Mouse (Mus musculus) midbrain, embryonic 14.5 days (tissue): ENCODE results near the gene Mroh2a. TPM values are rescaled to one million over a fixed set of nuclear protein-coding genes. Genes with fewer than 3 reads are reported as not detected.

Source experiments
- ATAC-seq: fragments of 200-750 bp; cut with Nextera tagmentation; 2 replicates; pipeline ENCODE4 v1.8.0; 2017; ENCODE audit warnings: moderate number of reproducible peaks, moderate library complexity; ENCODE audit not compliant: low FRiP score, low TSS enrichment
- DNase-seq: peaks from one replicate; pipeline ENCODE4 v3.0.0-alpha.2; 2015
- H3K27ac ChIP-seq: fragments of 300-500 bp; sonication (generic); replicated peaks from 2 replicates; pipeline ENCODE4 v1.5.1; 2014; ENCODE audit warnings: mild to moderate bottlenecking, low read depth, low read length, moderate library complexity
- H3K27me3 ChIP-seq: fragments of 300-500 bp; sonication (generic); 2 replicates; pipeline ENCODE4 v1.6.1; 2014; ENCODE audit warnings: low read length, control low read depth, mixed read lengths; ENCODE audit not compliant: control insufficient read depth, insufficient read depth
- H3K36me3 ChIP-seq: fragments of 300-500 bp; sonication (generic); 2 replicates; pipeline ENCODE4 v1.6.1; 2014; ENCODE audit warnings: low read length, control low read depth; ENCODE audit not compliant: control insufficient read depth, insufficient read depth
- H3K4me1 ChIP-seq: fragments of 300-500 bp; sonication (generic); 2 replicates; pipeline ENCODE4 v1.6.1; 2014; ENCODE audit warnings: mild to moderate bottlenecking, antibody characterized with exemption, low read length, control low read depth; ENCODE audit not compliant: control insufficient read depth, insufficient read depth
- H3K4me2 ChIP-seq: fragments of 300-500 bp; sonication (generic); 2 replicates; pipeline ENCODE4 v1.6.1; 2014; ENCODE audit warnings: mild to moderate bottlenecking, low read length, moderate library complexity
- H3K4me3 ChIP-seq: fragments of 300-500 bp; sonication (generic); replicated peaks from 2 replicates; pipeline ENCODE4 v1.5.1; 2014; ENCODE audit warnings: low read depth, low read length
- H3K9ac ChIP-seq: fragments of 300-500 bp; sonication (generic); replicated peaks from 2 replicates; pipeline ENCODE4 v1.6.1; 2014; ENCODE audit warnings: mild to moderate bottlenecking, low read length, moderate library complexity
- H3K9me3 ChIP-seq: fragments of 300-500 bp; sonication (generic); 2 replicates; pipeline ENCODE4 v1.6.1; 2016; ENCODE audit warnings: low read length, control low read depth, mixed read lengths; ENCODE audit not compliant: control insufficient read depth
- WGBS: fragments of 180-500 bp; shearing (Covaris S2); extraction: QIAGEN DNeasy Blood & Tissue Kit; methylation state at CpG from one replicate; pipeline ENCODE4 v1.1.7; 2014; 5-methylcytosine and 5-hydroxymethylcytosine counted together
- polyA plus RNA-seq: library from polyadenylated mRNA; unstranded; fragments of >200 nt; fragmentation: Nextera tagmentation; extraction: Ambion mirVana; gene quantifications from 2 replicates; pipeline ENCODE4 v1.2.1, GENCODE M21; 2014

Mroh2a gene
- polyA plus RNA-seq, 1 experiment from 2014 or later: 1.8 TPM

DNA sequence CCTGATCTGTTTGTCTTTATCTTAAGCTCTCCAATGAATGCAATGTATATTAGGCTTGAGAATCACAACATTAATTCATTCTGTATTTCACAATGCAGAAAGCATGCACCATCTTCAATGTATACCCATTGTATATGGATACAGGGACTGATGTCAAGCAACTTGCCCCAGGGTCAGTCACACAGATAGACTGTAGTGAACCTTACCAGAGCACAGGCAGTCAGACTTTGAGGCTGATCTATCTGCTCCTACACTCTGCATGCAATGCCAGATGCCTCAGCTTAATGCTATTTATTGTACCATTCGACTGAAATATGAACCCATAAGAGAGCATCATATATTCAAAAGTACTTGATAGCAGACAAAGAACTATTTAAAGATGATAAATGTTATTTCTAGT lies 63.7 kb downstream of the Mroh2a start:
- Histone ChIP-seq H3K27ac (no peak overlapping the region), H3K4me1 (no peaks in the 10 kb centered on the region), H3K4me2 (no peak overlapping the region), H3K4me3 (no peak overlapping the region), H3K36me3 (no peaks in the 10 kb centered on the region), H3K9me3 (peaks cover 74% of the 10 kb centered on the region), H3K27me3 (no peaks in the 10 kb centered on the region), H3K9ac (no peak overlapping the region)
- no peak for DNase-seq
- 68% methylated on average over 1 of the region's 1 CpGs for WGBS
- ATAC-seq: no peak

DNA sequence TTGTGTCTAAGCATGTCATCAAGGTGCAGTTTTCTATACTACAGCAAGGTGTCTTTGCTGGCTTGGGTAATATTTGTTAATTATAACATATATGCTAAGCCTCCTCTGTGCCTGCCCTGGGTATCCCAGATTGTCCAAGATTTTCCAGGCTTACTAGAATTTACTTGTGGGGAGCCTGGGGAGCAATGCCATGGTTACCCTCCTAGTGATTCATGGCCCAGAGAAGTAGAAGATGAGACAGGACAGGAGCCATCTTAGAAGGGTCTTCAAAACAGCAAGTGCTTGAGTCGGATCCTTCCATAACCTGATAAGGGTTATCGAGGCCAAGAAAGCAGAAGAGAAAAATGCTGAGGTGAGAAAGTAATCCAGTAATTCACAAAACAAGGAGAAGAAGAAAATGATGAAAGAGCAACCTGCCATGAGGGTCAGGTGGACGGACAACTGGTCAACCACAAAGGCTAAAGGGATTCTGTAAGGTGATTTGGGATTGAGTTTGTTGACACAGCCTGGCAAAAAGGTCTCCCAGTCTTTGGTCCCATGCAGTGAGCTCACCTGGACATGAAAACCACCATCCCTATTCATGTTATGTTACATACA lies 64.7 kb downstream of the Mroh2a start:
- Histone ChIP-seq H3K9ac (no peak overlapping the region), H3K4me1 (no peaks in the 10 kb centered on the region), H3K27me3 (no peaks in the 10 kb centered on the region), H3K36me3 (no peaks in the 10 kb centered on the region), H3K9me3 (peaks cover 74% of the 10 kb centered on the region), H3K4me3 (no peak overlapping the region), H3K4me2 (no peak overlapping the region), H3K27ac (no peak overlapping the region)
- 67% methylated on average over 3 of the region's 3 CpGs for WGBS
- ATAC-seq (no peak), DNase-seq (no peak)

DNA sequence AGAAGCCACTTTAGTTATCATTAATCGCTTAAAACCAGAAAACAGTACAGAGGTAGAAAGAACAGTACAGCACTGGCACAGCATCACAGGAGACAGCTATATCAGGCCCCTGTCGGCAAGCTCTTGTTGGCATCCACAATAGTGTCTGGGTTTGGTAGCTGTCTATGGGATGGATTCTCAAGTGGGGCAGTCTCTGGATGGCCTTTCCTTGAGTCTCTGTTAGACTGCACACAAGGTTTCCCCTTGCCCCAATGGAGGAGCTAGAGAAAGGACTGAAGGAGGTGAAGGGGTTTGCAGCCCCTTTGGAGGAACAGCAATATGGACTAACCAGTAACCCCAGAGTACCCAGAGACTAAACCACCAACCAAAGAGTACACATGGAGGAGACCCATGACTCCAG lies 65.3 kb downstream of the Mroh2a start:
- Histone ChIP-seq H3K27me3 (no peaks in the 10 kb centered on the region), H3K4me3 (no peak overlapping the region), H3K36me3 (no peaks in the 10 kb centered on the region), H3K27ac (no peak overlapping the region), H3K9ac (no peak overlapping the region), H3K4me1 (no peaks in the 10 kb centered on the region), H3K9me3 (peaks cover 73% of the 10 kb centered on the region), H3K4me2 (no peak overlapping the region)
- WGBS: 53% methylated on average over 2 of the region's 2 CpGs
- ATAC-seq (peak; percentile 3; the same call in 1 of the 2 replicates), DNase-seq (no peak)

- DNase-seq: no peak
- Histone ChIP-seq H3K9ac (no peak overlapping the region), H3K4me3 (no peak overlapping the region), H3K4me2 (no peak overlapping the region), H3K36me3 (no peaks in the 10 kb centered on the region), H3K27me3 (no peaks in the 10 kb centered on the region), H3K4me1 (no peaks in the 10 kb centered on the region), H3K9me3 (peaks cover 67% of the 10 kb centered on the region), H3K27ac (no peak overlapping the region)
- no peak for ATAC-seq
- 25% methylated on average over 1 of the region's 1 CpGs for WGBS
These were observed 67.9 kb downstream of the Mroh2a start for GRCm38 (mm10) chr1:88294650-88295049.

GRCm38 (mm10) chr1:88296171-88296920 lies 69.6 kb downstream of the Mroh2a start:
- ATAC-seq (peak; percentile 12; the same call in 1 of the 2 replicates), DNase-seq (no peak)
- Histone ChIP-seq H3K27me3 (no peaks in the 10 kb centered on the region), H3K4me2 (no peak overlapping the region), H3K9me3 (peaks cover 69% of the 10 kb centered on the region), H3K27ac (no peak overlapping the region), H3K4me3 (no peak overlapping the region), H3K4me1 (no peaks in the 10 kb centered on the region), H3K9ac (no peak overlapping the region), H3K36me3 (no peaks in the 10 kb centered on the region)
- WGBS: 73% methylated on average over 4 of the region's 4 CpGs

DNA sequence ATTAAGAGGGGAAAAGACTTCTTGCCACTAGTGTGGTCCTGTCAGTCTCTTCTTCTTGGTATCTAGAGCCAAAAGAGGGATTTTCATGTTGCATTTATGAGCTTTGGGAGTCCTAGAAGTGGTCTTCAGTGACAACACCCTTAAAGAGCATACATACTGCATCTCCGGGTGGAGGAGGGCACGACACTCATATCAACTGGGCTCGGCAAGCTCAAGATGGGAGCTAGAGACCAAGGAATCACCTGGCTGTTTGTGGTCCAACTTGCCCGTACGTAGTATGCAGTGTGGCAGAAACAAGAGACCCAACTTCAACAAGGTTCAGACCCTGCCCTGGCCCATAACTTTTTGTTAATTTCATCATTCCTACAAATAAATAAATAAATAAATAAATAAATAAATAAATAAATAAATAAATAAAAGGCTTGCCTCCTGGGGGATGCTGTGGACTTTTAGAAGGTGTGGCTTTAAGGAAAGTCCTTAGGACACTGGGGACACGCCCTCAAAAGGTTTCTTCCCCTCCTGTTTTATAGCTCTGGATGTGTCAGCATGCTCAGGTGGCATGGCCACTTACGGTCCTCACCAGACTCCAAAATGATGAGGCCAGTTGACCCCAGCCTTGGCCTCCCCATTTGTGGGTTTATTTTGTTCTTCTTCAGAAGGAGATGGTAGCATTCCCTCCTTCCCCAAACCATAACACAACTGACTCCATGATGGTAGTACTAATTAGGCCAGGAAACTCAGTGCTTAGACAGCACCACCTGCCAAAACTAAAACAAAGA lies 70.9 kb downstream of the Mroh2a start:
- 68% methylated on average over 7 of the region's 7 CpGs for WGBS
- H3K9ac ChIP-seq: no peak overlapping the region

DNA sequence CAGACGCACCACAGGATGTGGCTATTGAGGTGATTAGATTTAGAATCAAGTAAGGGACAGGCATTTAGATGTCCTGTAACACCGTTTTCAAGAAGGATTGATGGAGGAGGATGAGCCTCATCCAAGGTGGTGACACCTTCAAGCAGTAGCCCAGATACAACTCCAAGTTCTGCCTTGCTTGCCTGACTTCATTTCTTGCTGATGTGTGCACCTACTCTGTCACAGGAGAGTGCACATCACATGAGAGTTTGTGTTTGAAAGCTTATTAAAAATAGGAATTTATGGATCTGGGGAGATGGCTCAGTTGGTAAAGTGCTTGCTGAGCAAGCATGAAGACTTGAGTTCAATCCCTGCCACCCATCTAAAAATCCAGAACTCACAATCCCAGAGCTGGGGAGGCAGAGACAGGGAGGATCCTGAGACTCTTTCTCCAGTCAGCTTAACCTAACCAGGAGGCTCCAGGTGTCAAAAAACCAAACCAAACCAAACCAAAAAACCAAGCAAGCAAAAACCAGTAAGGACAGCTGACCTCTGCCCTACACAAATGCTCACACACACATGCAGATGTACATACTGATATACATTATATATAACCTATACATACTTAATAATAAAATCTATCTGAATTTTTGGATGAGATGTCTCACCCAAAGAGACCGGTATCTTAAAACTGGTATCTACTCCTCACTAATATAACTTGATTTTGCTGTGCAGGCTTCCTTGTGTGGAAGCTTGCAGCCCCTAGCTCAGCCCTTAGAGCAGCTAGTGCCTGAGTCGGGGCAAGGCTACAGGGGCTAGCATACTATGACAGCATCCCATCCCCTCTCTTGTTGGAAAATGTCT lies 72.1 kb downstream of the Mroh2a start:
- no peak for DNase-seq
- H3K4me1 ChIP-seq: no peaks in the 10 kb centered on the region

More for the DNA sequence above, 70.9 kb downstream of the Mroh2a start:
- DNase-seq: no peak
- H3K4me3 ChIP-seq: no peak overlapping the region
- H3K4me2 ChIP-seq: no peak overlapping the region
- no peaks in the 10 kb centered on the region for H3K27me3 ChIP-seq
- no peak for ATAC-seq
- H3K27ac ChIP-seq: no peak overlapping the region
- no peaks in the 10 kb centered on the region for H3K36me3 ChIP-seq
- peaks cover 70% of the 10 kb centered on the region for H3K9me3 ChIP-seq
- no peaks in the 10 kb centered on the region for H3K4me1 ChIP-seq

DNA sequence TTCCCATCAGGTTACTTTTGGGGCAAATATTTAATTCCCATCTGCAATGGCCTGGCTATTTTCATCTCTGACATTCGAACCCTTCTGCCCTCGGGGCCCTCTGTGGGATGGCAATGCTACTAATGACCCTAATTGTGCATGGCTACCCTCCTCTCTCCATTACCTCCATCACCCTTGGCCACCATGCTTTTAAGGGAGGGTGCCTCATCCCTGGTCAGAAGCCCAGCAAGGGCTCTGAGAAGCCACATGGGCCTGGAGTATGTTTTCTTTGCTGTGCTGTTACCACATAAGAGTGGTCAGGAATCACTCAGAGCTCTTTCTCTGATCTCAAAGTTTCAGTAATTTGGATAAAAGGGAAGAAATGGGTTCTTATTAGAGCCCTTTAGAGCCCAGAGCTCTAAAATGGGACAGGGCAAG lies 72.8 kb downstream of the Mroh2a start:
- WGBS: 84% methylated on average over 2 of the region's 2 CpGs
- no peaks in the 10 kb centered on the region for H3K4me1 ChIP-seq

More for the DNA sequence above, 72.1 kb downstream of the Mroh2a start:
- Histone ChIP-seq H3K9ac (no peak overlapping the region), H3K36me3 (no peaks in the 10 kb centered on the region), H3K4me2 (no peak overlapping the region), H3K27ac (no peak overlapping the region), H3K9me3 (peaks cover 80% of the 10 kb centered on the region), H3K27me3 (no peaks in the 10 kb centered on the region), H3K4me3 (no peak overlapping the region)
- 66% methylated on average over 4 of the region's 4 CpGs for WGBS
- no peak for ATAC-seq

More for the DNA sequence above, 72.8 kb downstream of the Mroh2a start:
- no peak for ATAC-seq
- Histone ChIP-seq H3K9me3 (peaks cover 83% of the 10 kb centered on the region), H3K27ac (no peak overlapping the region), H3K36me3 (no peaks in the 10 kb centered on the region), H3K4me2 (no peak overlapping the region), H3K9ac (no peak overlapping the region), H3K4me3 (no peak overlapping the region), H3K27me3 (no peaks in the 10 kb centered on the region)
- no peak for DNase-seq
